Mouse (Mus musculus): ENCODE measurements around the gene Trip12. TPM values are rescaled to one million over a fixed set of nuclear protein-coding genes. Genes with fewer than 3 reads are reported as not detected.

Gene Trip12
- 100 to 1,000 TPM; 196 to 201 TPM for total RNA-seq (2021)
- long read RNA-seq, experiment 1, full-length matches to known transcripts, result 4 of 27 reads
- long read RNA-seq, experiment 1, partial matches to known transcripts, result 8 of 27 reads
- long read RNA-seq, experiment 1, other reads (novel, unspliced or antisense), result 15 of 27 reads
- long read RNA-seq, experiment 2, full-length matches to known transcripts, result 7 of 44 reads
- long read RNA-seq, experiment 2, partial matches to known transcripts, result 10 of 44 reads
- long read RNA-seq, experiment 2, other reads (novel, unspliced or antisense), result 27 of 44 reads

DNA sequence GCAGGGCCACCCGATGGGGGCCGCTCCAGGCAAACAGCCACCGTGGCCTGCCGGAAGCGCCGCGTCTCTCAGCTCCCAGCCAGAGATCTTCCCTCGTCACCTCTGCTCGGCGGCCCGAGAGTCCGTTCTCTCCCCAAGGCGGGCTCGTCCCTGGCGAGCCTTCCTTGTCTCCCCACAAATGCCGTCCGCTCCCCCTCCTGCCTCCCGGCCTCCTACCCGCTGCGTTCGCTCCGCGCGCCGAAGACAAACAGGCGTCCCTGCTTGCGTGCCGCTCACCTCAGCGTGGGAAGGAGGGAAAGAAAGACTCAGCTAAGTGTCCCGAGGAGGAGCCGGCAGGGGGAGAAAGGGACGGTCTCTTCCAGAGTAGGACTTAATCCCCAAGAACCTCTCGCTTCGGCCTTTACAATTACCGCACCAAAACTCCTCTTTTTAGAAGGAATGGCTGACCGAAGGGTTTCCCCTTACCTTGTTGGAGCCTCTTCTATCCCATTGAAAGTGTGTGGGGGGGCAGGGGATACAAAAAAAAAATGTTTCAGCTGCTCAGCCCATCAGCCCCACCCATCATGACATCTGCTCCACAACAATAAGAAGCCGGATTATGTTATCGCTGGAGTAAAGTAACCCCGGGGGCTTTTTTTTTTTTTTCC lies at the start of gene Trip12:
Trip12 (minus strand) TSS at position 499 of the 647 bp plus-strand sequence.
- peak; percentile 21; the same call in 1 of the 2 replicates for TF ChIP-seq CTCF (conservative IDR thresholded peaks at IDR 0.05)
- peak within 1 kb of the TSS; percentile 97 for H3K27ac ChIP-seq
- peak; percentile 26 to 29 for DNase-seq (ENCODE audit: low spot score in 2 of 2)
- peak within 1 kb of the TSS; percentile 76 for H3K4me3 ChIP-seq

DNA sequence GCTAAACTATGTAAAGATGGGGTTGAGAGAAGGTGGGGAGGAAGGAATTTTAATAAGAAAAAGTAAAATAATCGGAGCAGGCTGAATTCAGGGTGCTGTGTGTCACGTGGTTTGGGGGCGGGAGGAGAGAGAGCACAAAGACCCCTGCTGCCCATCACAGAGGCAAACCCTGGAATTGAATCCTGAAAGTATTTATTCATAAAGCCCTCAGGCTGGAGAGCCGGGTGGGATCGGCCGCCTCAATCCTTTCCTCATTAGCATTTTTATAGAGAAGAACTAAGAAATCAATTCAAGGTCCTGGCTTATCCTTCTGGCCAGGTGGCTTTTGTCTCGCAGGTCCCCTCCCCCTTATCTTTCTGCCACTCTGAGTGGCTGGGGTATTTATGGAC lies 49.7 kb upstream of the Trip12 start:
- no peak overlapping the region for H3K4me3 ChIP-seq
- DNase-seq (ENCODE audit: low spot score in 2 of 2), result no peak
- no peak overlapping the region for H3K27ac ChIP-seq
- no peak for TF ChIP-seq CTCF (conservative IDR thresholded peaks at IDR 0.05)

GRCm38 (mm10) chr1:84889330-84890004 lies 49.2 kb upstream of the Trip12 start:
- TF ChIP-seq CTCF (conservative IDR thresholded peaks at IDR 0.05), result no peak
- Histone ChIP-seq H3K27ac (no peak overlapping the region), H3K4me3 (no peak overlapping the region)
- DNase-seq (ENCODE audit: low spot score in 2 of 2), result no peak

GRCm38 (mm10) chr1:84885921-84886320 lies 45.6 kb upstream of the Trip12 start:
- Histone ChIP-seq H3K4me3 (no peak overlapping the region), H3K27ac (no peak overlapping the region)
- no peak for DNase-seq (ENCODE audit: low spot score in 2 of 2)
- TF ChIP-seq CTCF (conservative IDR thresholded peaks at IDR 0.05), result peak; percentile 50

DNA sequence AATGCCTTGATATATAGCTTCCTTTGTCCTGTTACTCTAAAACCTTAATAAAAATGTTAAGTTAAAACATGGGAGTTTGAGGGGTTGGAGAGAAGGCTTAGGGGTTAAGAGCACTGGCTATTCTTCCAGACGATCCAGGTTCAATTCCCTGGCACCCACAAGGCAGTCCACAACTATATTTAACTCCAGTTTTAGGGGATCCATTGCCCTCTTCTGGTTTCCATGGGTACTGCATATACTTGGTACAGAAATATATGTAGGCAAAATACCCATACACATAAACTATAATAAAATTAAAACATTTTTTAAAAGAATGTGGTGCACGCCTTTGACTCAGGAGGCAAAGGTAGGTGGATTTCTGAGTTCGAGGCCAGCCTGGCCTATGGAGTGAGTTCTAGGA lies 44.9 kb upstream of the Trip12 start:
- DNase-seq (ENCODE audit: low spot score in 2 of 2), result no peak
- peak; percentile 69 for TF ChIP-seq CTCF (conservative IDR thresholded peaks at IDR 0.05)
- Histone ChIP-seq H3K27ac (no peak overlapping the region), H3K4me3 (no peak overlapping the region)

GRCm38 (mm10) chr1:84883889-84884288 lies 43.6 kb upstream of the Trip12 start:
- DNase-seq (ENCODE audit: low spot score in 2 of 2), result no peak
- Histone ChIP-seq H3K4me3 (no peak overlapping the region), H3K27ac (no peak overlapping the region)
- TF ChIP-seq CTCF (conservative IDR thresholded peaks at IDR 0.05), result no peak

DNA sequence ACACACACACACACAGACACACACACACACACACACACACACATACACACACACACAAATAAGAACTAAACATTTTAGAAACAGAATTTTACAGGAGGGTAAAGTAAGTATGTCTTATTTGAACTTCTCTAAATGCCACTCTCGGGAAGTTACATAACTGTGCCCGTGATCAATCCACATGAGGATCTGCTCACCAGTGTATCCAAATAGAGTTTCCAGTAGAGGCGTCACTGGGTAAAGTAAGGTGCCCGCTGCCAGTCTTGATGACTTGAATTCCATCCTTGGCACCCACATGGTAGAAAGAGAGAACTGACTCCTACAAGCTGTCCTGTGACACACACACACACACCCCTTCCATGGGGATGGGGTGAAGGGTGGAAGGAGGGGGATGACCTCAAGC lies 42.6 kb upstream of the Trip12 start:
- Histone ChIP-seq H3K27ac (no peak overlapping the region), H3K4me3 (no peak overlapping the region)
- no peak for TF ChIP-seq CTCF (conservative IDR thresholded peaks at IDR 0.05)
- peak in 1 of 2 experiments; percentile 8 for DNase-seq (ENCODE audit: low spot score in 2 of 2)

DNA sequence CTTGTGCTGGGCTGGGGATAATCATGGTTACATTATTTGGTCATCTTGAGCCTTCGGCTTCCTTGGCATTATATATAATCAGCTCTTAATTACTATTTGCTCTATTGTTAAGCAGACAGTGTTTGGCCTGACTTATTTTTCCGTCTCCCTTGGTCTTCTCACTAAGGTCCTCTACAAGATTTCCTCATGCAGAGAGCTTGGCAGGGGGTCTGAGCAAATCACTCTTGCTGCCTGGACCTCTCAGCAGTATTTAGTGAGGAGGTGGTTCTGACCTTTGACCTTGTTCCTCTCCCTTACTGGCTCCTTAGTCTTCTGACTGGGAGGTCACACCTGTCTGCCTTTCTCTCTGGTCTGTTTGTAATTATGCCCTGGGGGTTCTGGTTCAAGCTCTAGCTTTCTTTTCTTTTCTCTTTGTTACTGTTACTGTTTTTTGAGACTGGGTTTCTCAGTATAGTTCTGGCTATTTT lies 41.8 kb upstream of the Trip12 start:
- Histone ChIP-seq H3K27ac (no peak overlapping the region), H3K4me3 (no peak overlapping the region)
- no peak for TF ChIP-seq CTCF (conservative IDR thresholded peaks at IDR 0.05)
- no peak for DNase-seq (ENCODE audit: low spot score in 2 of 2)

DNA sequence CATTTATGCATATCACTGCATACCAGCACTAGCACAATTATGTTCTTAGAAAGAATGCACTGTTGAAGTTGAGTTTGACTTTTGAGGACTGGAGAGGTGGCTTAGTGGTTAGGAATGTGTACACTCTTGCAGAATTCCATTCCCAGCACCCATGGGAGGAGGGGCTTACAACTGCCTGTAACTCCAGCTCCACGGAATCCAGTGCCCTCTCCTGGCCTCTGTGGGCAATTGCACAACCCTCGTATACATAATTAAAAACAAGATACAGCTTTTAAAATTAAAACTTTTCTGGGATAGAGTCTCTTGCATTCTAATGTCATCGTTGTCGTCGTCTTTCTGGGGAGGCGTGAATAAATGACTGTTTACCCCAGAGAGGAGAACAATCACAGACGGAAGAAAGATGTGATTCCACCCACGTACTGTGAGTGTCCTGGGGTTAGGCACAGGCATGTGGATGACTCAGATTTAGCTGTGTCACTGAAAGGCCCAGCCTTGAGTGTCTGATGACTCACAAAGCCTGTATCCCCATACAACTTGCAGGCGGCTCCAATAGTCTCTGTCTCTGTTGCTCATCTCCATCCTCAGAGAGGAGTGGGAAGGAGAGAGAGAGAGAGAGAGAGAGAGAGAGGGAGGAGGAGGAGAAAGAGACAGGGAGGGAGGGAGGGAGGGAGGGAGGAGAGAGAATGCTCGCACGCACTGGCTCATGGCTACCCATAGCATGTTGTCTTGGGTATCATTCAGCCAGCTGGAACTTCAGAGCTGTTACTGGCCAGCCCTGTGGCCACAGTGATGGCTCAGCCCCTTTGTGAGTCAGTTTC lies 41.1 kb upstream of the Trip12 start:
- peak; percentile 65 for TF ChIP-seq CTCF (conservative IDR thresholded peaks at IDR 0.05)
- Histone ChIP-seq H3K27ac (no peak overlapping the region), H3K4me3 (no peak overlapping the region)
- peak in 1 of 2 experiments; percentile 54 for DNase-seq (ENCODE audit: low spot score in 2 of 2)

GRCm38 (mm10) chr1:84879571-84880120 lies 39.3 kb upstream of the Trip12 start:
- no peak overlapping the region for H3K4me3 ChIP-seq
- no peak overlapping the region for H3K27ac ChIP-seq
- no peak for DNase-seq (ENCODE audit: low spot score in 2 of 2)
- no peak for TF ChIP-seq CTCF (conservative IDR thresholded peaks at IDR 0.05)

GRCm38 (mm10) chr1:84877590-84877989 lies 37.3 kb upstream of the Trip12 start:
- no peak for TF ChIP-seq CTCF (conservative IDR thresholded peaks at IDR 0.05)
- no peak for DNase-seq (ENCODE audit: low spot score in 2 of 2)
- no peak overlapping the region for H3K27ac ChIP-seq
- no peak overlapping the region for H3K4me3 ChIP-seq

DNA sequence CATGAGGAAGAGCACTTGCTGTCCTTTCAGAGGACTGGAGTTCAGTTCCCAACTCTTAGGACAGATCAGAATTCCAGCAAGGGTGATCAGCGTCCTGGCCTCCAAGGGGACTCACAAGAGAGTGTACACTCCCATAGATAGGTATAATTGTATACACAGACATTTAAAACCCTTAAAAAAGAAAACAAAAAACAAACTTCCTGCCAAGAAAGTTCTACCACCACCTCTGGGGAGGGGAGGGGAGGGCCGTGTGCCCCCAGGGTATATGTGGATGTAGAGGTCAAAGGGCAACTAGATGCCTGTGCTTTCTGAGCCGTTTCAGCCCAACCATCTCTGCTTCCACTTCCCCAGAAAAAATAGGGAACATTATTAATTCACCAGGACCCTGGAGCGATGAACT lies 32.6 kb upstream of the Trip12 start:
- DNase-seq (ENCODE audit: low spot score in 2 of 2), result no peak
- no peak for TF ChIP-seq CTCF (conservative IDR thresholded peaks at IDR 0.05)
- no peak overlapping the region for H3K27ac ChIP-seq
- no peak overlapping the region for H3K4me3 ChIP-seq

Measured in layer of hippocampus, adult 2 months (tissue).